Mouse (Mus musculus) olfactory bulb, adult 2 months (tissue): ENCODE results near the gene Arhgap10. TPM values are rescaled to one million over a fixed set of nuclear protein-coding genes. Genes with fewer than 3 reads are reported as not detected.

Experiments
- H3K27ac ChIP-seq: fragments of 200-500 bp; 2 replicates; pipeline ENCODE4 v1.5.1; 2012; ENCODE audit warnings: low read depth, low read length; ENCODE audit not compliant: insufficient read depth
- H3K4me1 ChIP-seq: fragments of 200-500 bp; 2 replicates; pipeline ENCODE4 v1.6.1; 2012; ENCODE audit warnings: low read length; ENCODE audit not compliant: control insufficient read depth, insufficient read depth
- H3K4me3 ChIP-seq: fragments of 200-500 bp; 2 replicates; pipeline ENCODE4 v1.5.1; 2012; ENCODE audit warnings: mild to moderate bottlenecking, low read depth, low read length, moderate library complexity; ENCODE audit not compliant: insufficient read depth
- CTCF ChIP-seq: fragments of 200-500 bp; IDR thresholded peaks from 2 replicates; pipeline ENCODE4 v1.5.1; 2012; ENCODE audit warnings: low read depth, mild to moderate bottlenecking, low read length, moderate library complexity; ENCODE audit not compliant: insufficient read depth
- POLR2A ChIP-seq: fragments of 200-500 bp; IDR thresholded peaks from 2 replicates; pipeline ENCODE4 v1.6.1; 2012; ENCODE audit warnings: mild to moderate bottlenecking, low read depth, low read length, moderate library complexity; ENCODE audit not compliant: insufficient read depth
- WGBS: fragments of 180-500 bp; shearing (Covaris S2); methylation state at CpG from one replicate; pipeline ENCODE4 v1.1.7; 2018; 5-methylcytosine and 5-hydroxymethylcytosine counted together
- polyA plus RNA-seq: library from polyadenylated mRNA; stranded (reverse); fragments of >200 nt; gene quantifications from 2 replicates; pipeline ENCODE4 v1.2.4, GENCODE M21; 2012; ENCODE audit warnings: low replicate concordance; ENCODE audit not compliant: missing spikeins, insufficient read depth, insufficient read length

The Arhgap10 gene
- polyA plus RNA-seq, 1 experiment: not detected

DNA sequence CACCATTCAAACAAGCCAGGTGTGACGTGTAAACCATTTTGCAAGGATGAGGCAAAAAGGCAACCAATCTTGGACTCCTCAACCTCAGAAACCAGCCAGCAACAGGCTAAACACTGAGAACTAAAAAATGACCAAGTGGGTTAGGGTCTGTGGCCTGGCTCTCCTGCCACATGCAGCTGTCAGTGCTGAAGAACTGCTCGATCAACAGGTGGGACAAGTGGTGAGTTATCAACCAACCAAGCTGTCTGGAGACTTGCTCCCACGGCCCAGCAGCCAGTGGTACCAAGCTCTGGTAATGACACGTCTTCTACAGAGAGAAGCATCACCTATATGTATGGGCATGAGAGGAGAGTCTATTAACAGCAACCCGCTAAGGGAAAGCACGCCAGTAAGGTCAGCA, 15.2 kb downstream of the Arhgap10 start:
- Histone ChIP-seq H3K4me1 (no peaks in the 10 kb centered on the region), H3K4me3 (no peak overlapping the region), H3K27ac (no peak overlapping the region)
- 98% methylated on average over 6 of the region's 6 CpGs for WGBS
- TF ChIP-seq POLR2A: no peak
- TF ChIP-seq CTCF: no peak

DNA sequence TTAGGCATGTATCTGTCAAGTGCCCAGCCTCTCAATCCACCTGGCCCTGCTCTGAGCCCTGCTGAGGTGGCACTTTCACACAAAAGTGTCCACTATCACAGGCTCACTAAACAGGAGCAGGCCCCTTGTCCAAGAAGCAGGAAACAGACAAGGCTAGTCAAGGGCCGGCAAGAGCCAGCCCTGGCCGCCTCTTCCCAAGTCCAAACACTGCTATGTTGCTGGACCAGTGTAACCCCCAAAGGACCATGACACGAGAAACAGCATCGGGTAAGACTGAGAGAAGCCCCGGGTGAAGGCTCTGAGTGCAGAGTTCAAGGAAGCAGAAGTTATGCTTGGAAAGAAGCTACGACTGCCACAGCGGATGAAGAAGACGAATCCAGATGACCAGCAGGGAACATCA, 16.6 kb downstream of the Arhgap10 start:
- 92% methylated on average over 8 of the region's 8 CpGs for WGBS
- TF ChIP-seq CTCF (no peak), POLR2A (no peak)
- no peaks in the 10 kb centered on the region for H3K4me1 ChIP-seq
- no peak overlapping the region for H3K4me3 ChIP-seq
- H3K27ac ChIP-seq: no peak overlapping the region

DNA sequence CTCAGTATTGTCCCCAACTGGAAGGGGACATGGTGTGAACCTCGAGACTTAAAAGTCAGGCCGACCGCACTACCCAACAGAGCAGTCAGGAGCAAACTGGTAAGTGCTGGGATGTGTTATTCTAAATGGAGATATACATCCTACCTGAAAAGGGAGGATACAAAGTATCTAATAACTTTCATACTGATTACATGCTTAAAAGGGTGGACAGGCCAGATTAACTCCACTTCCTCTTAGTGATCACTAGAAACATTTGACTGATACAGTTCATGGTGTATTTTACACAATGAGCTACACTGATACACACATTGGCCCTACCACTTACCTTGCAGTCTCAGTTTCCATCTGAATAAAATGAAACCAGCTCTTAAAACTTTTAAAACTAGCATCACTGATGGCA, 17.5 kb downstream of the Arhgap10 start:
- H3K4me1 ChIP-seq: no peaks in the 10 kb centered on the region
- WGBS: 97% methylated on average over 3 of the region's 3 CpGs
- H3K27ac ChIP-seq: no peak overlapping the region
- no peak for TF ChIP-seq CTCF
- TF ChIP-seq POLR2A: no peak
- no peak overlapping the region for H3K4me3 ChIP-seq

DNA sequence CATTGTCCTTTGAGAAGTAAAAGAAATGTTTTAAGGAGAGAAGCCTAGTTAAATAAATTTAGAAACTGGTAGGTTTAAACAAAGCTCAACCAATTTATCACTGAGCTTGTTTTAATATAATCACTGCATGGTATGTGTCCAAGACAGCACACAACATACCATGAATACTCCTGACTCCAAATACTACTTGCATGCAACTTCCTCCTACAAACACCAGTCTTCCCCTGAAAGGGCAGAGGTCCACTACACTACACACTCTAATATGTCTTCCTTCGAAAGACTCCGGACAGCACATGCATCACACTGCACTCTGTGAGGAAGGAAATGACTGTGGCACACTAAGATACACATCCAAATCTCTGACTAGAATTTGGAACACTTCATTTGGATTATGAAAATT, 20.3 kb downstream of the Arhgap10 start:
- Histone ChIP-seq H3K4me3 (no peak overlapping the region), H3K27ac (no peak overlapping the region), H3K4me1 (peaks cover 3% of the 10 kb centered on the region; the same call in 1 of the 2 replicates)
- 86% methylated on average over 2 of the region's 2 CpGs for WGBS
- TF ChIP-seq POLR2A (no peak), CTCF (no peak)

DNA sequence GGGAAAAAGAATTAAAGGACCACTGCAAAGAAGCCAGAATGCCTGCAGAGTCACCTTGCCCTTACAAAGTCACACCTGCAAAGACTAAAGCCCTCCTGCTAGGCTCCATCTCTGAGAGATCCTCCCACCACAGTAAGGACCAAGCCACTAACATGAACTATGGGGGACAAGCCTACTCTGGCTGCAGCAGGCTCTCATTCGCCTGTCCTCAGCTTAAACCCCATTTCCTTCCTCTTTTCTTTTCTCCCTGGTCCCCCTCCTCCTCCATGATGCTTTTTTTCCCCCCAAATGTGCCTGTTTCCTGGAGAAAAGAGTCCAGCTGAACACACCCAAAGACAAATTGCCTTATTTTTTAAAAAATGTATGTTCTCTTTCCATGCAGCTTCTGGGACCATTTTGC, 21.5 kb downstream of the Arhgap10 start:
- peaks cover 9% of the 10 kb centered on the region for H3K4me1 ChIP-seq
- H3K4me3 ChIP-seq: no peak overlapping the region
- no peak for TF ChIP-seq POLR2A
- TF ChIP-seq CTCF: no peak
- H3K27ac ChIP-seq: no peak overlapping the region
- WGBS: 85% methylated on average over 1 of the region's 1 CpGs

DNA sequence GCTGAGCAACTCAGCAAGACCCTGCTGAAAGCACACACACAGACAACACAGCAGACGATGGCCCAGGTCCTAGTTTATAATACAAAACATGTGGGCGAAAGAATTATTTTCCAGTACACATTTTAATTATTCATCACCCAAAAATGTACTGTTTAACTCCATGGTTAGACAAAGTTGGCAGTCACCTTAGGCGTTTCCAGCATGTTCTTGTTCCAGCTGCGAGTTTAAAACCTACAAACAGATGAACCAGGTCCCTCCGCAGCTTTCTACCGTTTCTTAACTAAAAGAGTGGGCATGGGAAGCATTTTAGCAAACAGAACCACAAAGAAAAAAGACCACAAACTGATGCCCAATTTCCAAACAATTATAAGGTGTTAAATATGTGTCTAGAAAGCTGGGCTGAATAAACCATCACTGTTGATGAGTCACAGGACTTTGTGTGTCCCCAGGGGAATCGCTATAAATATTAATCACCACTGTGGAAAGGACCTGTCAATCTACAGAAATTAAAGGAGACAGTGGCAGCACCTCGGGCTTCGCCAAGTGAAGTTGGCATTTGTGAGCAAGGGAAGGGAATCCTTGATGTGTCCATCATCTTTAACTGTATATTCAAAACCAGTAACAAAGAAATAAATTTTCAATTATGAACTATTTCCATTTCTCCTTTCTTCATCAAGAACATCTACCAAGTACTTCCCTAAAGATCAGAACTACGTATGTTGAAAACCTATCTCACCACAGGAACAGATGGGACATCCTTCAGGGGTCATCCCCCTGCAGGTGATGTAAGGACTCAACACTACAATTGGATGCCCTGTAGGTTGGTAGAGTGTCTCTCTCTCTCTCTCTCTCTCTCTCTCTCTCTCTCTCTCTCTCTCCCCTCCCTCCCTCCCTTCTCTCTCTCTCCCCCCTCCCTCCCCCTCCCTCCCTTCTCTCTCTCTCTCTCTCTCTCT, 23.1 kb downstream of the Arhgap10 start:
- no peak overlapping the region for H3K4me3 ChIP-seq
- 68% methylated on average over 10 of the region's 10 CpGs for whole genome bisulfite sequencing
- H3K27ac ChIP-seq: no peak overlapping the region
- peaks cover 13% of the 10 kb centered on the region for H3K4me1 ChIP-seq
- TF ChIP-seq POLR2A (no peak), CTCF (no peak)

DNA sequence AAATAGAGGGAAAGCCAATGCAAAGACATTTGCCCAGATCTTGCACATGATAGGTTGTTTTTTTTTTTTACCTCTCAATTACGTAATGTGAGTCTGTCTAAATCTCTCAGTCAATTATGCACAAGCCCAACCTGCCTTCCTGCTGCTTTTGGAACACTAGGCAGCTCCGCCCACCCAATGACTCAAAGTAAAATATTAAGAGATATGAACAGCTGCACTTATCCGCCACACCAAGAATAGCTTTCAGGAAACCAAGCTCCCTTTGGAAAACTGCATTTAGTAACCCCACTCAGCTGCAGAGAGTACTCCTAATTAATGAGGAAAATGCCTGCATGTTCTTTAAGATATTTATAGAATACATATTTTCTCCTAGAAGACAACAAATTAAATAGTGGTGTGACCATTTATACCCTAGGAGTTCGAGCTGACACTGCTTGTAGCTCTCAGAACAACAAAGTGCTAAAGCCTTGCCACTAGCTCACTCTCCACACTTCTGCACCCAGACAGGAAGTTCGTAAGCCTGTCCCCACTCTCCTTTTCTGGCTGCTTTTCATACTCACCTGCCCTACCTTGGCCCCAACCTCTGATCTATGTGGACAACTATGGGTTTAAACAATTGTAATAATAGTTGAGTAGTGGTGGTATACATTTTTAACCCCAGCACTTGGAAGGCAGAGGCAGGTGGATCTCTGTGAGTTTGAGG, 25.2 kb downstream of the Arhgap10 start:
- Histone ChIP-seq H3K4me1 (peaks cover 18% of the 10 kb centered on the region), H3K27ac (no peak overlapping the region), H3K4me3 (no peak overlapping the region)
- TF ChIP-seq CTCF (no peak), POLR2A (no peak)
- WGBS: 47% methylated on average over 5 of the region's 5 CpGs

DNA sequence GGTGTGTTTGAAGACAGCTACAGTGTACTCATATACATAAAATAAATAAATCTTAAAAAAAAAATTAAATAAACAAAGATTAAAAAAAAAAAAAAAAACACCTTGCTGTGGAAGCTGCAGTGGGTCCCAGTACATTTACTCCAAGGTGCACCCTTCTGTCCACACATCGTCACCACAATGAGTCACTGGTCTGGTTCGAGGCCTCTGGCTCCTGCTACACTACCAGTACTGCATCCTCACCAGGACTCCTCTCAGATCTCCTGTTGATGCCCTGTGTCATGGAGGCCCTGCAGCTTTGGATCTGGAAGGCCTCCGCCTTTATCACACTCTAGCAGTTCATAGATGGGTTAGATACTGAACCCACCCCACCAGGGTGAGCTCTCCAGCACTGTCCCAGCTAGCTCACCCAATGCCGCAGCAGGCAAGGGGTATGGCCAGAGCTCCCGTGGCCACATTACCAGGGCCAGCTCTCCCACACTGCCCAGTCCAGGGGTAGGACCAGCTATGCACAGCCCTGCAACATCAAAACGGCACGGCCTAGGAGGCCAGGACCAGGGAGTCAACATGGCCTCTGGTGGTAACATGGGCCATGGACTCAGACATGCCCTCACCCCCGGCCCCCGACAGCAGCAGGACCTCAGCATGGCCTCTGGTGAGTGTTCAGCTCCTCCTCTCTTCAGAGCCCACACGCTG, 26.4 kb downstream of the Arhgap10 start:
- 96% methylated on average over 10 of the region's 10 CpGs for WGBS
- Histone ChIP-seq H3K4me3 (no peak overlapping the region), H3K4me1 (peaks cover 18% of the 10 kb centered on the region), H3K27ac (no peak overlapping the region)
- no peak for TF ChIP-seq CTCF
- no peak for TF ChIP-seq POLR2A
